Mouse (Mus musculus): ENCODE measurements around the gene Epb41.

The Epb41 gene

DNA sequence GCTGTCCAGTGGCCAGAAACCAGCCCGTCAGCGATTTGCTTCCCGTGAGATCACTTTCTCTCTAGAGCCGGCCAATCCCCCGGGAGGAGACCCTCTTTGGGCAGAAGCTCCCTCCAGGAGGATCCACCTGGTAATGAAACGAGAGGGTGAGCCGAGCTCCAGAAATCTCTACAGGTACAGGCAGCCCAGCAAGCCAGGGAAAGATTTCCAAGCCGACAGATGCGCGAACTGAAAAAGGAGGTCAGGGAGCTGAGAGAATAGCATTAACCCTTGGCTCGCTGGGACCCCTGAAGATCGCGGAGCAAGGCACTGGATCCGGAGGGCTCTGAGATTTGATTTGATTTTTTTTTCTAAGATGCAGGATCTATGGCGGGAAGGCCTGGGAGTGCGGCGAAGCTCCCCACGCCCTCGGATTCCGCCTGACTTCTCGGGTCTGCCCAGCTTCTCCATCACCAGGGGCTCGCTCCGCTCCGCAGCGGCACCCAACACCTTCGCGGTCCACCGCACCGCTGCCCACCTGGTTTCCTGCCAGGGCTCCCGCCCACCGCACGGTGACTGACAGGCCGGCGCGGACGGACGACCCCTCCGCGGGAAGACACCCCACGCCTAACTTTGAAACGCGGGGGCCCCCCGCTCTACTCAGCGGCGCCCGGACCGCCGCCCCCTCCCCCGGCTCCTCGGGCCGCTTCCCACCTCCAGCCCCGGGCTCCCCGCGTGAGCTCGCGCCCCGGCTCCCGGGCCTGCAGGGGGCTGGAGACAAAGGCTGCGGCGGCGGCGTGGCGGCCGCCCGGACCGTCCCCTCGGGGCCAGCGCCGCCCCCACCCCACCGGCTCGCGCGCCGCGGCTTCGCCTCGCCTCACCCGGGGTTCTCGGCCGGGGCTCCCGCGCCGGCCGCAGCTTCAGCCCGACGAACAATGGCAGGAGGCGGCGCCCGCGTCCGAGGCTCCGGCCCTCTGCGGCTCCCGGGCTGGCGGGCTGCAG is 26.8 kb downstream of the Epb41 start:
- no peak for DNase-seq (ENCODE audit: extremely low read depth, low read depth, low spot score)

DNA sequence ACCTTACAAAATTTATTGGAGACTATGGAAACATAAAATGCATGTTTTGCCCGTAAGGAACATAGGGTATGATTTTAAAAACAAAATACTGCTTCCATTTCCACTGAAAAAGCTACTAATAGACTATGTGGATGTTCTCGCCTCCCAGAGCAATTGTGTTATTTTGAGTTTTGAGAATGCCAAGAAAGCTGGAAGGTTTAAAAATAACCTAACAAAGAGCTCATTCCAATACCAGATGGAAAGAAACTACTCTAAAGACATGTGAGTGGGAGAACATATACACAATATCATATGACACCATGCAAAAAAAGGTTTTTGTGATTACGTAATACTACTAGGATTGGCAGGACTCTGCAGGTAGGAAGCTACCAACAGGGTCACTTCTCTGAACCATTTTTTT is 31.4 kb downstream of the Epb41 start:
- no peak for DNase-seq (ENCODE audit: extremely low read depth, low read depth, low spot score)

DNA sequence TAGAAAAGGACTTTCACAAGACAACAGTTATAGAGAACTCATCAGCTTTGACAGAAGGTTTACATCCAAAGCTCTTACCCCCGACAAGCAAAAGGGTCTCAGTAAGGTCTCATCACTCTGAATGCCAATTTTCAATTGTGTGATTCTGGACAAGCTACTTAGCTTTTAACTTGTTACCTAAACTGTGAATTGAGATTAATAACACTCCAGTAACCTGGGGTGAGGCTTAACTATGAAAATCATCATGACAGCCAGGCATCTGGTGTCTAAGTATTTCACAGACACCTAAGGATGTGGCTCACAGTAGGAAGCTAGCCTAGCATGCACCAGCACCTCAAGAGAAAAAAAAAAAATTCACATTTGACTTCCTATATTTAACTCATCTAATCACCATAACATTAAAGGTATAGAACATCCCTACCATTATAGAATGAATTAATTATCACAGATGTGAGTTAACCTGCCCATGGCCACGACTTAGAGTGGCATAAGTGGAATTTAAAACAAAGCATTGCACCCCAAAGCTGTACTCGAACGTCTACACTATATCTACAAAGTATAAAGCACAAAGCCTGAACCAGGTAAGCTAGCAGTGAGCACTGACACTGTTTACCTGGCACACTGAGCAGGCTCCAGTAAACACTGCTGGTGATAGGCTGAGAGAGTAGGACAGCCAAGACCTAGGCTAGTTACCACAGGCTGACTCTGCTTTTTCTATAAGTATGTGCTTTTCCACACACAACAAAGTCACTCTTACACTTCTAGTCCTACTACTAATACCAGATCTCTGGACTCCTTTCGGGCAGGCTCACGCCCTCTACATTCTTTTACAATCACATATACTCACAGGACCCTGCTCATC is 33.4 kb downstream of the Epb41 start:
- DNase-seq (ENCODE audit: extremely low read depth, low read depth, low spot score): no peak

DNA sequence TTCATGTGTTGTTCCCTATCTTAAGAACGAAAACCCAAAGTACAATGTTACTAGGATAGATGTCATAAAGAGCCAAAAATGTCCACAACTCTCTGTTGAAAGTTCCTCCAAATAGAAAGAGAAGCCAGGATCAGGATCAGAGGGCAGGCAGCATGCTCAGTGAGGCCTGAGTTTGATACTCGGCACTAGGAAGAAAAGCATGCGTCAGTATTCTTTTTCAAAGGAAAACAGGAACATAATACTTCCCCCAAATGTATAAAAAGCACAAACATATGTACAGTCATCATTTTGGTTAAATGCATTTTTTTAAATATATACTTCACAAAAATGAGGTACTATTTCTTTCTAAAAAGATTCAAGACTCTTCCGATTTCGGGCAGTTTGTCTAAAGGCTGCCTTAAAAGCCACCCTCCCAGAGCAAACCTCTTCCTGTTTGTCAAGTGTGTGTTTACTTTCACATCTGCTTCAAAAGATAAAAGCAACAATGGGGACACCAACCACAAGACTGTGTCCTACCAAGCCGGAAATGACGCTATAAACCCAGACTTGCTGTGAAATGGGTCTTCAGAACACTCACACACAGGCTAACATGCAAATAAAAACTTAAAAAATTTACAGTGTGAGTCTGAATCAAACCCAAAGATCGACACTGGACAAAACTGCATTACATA is 35.0 kb downstream of the Epb41 start:
- DNase-seq (ENCODE audit: extremely low read depth, low read depth, low spot score): no peak

DNA sequence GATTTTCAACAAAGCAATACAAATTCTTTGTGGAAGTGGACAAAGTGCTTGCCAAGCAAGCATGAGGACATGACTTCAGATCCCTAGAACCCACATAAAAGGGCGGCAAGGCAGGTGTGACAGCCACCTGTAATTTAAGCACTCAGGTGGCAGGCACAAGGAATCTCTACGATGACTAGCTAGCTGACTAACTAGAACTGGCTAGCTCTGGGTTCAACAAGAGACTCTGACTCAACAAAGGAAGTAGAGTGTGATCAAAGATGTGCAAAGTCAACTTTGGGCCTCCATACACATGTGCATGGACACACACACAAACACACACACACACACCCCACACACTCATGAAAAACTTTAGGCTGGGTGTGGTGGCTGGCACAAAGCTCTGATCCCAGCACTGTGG is 35.6 kb downstream of the Epb41 start:
- DNase-seq (ENCODE audit: extremely low read depth, low read depth, low spot score): no peak

DNA sequence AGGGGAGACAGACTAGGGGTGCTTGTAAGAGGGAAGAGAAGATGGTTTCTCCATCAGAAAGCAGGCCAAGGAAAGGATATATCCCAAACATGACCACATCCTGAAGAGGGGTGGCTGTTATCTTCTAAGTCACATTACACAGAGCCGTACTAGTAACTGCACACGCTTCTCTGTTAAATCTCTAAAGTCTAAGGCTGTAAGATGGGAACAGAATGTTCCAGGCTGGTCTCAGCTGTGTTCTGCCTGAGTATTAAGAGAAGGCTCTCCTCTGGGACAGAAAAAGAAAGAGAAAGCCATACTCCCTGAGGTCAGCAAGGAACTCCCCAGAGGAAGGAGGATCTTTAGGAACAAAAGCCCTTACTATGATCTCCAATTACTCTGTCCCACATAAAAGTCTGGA is 36.3 kb downstream of the Epb41 start:
- no peak for DNase-seq (ENCODE audit: extremely low read depth, low read depth, low spot score)

DNA sequence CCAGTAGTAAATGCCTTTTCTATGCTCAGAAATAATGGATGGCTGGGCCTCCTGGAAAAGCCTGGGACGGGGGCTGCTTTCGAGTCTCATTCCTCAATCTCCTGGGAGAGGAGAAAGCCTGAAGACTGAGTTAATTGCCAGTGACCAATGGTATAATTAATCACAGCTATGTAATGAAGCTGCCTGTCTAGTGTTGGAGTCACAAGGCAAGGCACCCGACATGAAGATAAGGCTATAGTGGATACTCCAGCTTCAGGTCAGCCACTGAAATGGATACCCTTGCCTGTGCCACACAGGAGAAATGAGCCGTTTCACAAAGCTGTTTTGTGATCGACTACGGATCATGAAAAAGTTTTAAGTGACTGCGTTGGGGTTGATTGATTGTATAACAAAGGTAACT is 37.1 kb downstream of the Epb41 start:
- no peak for DNase-seq (ENCODE audit: extremely low read depth, low read depth, low spot score)

DNA sequence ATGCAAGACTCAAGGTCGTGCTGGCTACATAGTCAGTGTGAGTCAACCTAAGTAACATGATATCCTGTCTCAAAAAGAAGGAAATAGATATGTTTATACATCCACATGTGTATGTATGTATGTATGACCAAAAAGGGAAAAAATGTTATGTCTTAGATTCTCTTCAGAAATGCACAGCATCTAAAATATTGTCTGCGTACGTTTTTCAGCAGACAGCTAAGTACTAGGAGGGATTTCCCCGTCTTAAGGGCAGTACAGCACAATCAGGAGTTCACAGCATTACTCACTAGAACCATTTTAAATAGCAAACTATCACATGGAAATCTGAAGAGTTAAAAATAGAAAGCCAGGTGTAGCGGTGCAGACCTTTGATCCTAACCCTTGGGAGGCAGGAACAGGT is 38.0 kb downstream of the Epb41 start:
- DNase-seq (ENCODE audit: extremely low read depth, low read depth, low spot score): no peak

DNA sequence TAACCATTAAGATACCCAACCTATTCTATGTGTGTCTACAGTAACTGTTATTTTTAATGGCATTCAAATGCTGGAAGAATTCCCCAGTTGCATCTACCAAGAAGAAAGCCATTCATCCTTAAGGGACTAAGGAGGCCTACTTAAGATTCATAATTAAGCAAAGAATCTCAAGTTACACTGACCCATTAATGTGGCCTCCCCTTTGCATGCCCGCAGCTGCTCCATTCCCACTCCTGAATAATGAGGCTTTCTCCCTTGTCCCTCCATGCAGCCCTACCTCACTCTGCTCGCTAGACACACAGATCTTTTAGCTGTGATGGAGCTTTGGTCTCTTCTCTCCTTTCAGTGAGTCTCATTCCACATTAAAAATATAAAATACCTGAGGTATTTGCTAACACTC is 40.9 kb downstream of the Epb41 start:
- DNase-seq (ENCODE audit: extremely low read depth, low read depth, low spot score): no peak

DNA sequence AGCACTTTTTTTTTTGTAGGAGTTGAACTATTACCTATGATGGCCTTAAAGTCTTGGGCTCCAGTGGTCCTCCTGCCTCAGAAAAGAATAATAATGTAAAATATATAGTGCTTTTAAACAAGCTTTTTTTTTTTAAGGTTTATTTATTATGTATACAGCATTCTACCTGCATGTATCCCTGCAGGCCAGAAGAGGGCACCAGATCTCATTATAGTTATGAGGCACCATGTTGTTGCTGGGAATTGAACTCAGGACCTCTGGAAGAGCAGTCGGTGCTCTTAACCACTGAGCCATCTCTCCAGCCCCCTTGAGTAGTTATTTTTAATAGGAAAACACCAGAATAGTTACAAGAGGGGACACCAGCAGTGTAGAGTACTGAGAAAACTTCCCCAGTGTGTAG is 41.9 kb downstream of the Epb41 start:
- no peak for DNase-seq (ENCODE audit: extremely low read depth, low read depth, low spot score)

DNA sequence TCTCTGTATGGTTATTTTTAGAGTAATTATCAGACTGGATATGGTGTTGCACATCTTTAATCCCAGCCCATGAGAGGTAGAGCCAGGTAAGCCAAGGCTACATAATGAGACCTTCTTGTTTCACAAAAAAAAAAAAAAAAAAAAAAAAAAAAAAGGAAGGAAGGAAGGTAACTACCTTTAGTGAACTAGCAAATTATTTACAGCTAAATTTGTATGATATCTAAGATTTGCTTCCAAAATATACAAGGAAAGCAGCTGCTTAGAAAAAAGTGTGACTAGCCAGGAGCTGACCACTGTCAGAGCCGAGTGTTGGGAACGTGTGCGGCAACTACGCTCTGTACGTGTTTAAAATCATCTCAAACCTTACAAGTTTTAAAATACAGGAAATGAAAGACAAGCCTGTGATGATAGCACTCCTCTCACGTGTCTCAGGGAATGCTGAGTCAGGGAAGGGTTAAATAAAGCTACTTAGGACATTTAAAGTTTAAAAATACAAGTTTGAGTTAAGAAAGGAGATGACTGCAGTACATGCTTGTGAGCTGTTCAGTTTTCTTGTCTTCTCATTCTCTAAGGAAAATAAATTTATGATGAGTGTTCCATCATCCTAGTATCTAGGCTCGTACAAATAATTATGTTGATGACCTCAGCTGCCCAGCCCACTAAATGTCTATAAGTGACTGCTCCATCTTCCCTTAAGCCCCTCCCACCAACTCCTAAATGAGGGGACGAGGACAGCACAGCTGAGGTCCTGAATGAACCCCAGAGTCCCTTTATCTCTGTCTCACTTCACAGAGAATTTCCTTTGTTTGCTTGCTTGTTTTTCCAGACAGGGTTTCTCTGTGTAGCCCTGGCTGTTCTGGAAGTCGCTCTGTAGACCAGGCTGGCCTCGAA is 45.0 kb downstream of the Epb41 start:
- DNase-seq (ENCODE audit: extremely low read depth, low read depth, low spot score): no peak

DNA sequence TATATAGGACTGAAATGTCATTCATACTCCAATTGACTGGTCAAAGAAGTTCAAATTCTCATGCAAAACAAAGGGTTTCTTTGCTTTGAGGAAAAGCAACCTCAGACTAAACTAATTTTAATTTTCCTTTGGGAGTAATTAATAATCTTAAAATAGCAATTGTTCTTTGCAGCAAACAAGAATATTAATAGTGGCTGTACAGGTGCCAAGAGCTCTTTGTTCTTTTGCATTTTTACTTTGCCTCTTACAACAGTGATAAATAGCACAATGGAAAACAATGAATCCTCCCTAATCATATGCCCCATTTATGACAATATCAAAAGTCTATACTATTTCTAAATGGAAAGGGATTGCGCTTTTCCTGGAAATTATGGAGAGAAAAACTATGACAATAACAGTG is 47.3 kb downstream of the Epb41 start:
- no peak for DNase-seq (ENCODE audit: extremely low read depth, low read depth, low spot score)

DNA sequence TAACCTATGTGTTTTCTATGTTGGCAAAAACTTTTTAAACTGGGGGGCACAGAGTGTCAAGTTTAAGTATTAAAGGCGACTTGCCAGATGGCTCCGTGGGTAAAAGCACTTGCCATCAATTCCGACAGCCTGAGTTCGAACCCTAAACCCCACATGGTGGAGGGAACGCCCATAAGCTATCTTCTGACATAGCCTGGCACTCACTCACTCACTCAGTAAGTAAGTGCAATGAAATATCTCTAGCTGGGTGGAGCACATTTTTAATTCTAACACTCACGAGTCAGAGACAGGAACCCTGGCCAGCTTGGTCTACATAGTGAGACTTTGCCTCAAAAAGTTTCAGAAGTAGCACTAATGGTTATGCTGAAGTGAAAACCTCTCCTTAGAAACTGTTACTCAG is 48.0 kb downstream of the Epb41 start:
- DNase-seq (ENCODE audit: extremely low read depth, low read depth, low spot score): no peak

DNA sequence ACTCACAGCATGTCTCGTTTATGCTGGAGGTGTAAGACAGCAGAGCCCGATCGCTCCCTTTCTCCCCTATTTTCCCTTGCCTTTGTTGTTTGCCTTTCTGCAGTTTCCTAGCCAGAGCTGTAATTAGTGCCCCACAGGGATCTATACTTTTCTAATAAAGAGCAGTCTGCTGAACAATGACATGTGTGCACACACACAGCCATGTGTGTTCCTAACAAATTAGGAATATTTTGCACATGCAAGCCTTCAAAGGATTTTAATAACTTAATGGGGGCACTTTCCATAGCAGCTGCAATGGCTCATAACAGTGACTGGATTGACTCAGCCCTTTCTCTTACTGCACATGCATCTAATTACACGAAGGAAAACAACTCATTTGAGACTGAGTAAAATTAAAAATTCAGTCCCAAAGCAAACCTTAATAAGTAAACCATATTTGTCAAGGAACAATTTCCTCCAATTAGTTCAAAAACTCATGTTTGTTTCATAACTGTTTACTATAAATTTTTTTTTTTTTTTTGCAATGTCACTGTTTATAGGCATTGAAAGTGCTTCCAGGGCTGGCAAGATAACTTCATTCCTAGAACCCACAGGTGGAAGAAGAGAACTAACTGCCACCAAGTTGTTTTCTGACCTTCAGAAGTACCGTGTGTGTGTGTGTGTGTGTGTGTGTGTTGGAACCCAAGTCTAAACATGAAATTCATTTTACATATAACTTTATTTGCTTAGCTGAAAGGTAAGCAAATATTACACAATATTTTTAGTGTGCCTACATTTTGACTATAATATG is 49.2 kb downstream of the Epb41 start:
- DNase-seq (ENCODE audit: extremely low read depth, low read depth, low spot score): no peak

DNA sequence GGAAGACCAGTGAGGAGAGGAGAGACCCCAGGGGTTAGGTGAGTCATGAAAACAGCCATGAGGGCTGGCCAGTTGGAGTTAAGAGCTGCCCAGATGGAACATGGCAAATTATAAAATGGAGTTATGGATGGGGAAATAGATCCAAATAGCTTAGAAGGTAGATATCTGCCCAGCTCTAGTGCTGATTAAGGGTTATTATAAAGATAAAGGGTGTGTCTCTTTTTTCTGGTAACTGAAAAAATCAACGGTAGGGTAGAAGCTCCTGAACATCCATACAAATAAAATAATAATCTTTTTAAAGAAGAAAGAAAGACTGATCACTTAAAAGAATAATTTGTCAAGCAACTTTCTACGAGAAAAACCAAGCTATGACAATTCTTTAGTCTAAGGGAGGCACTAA is 49.9 kb downstream of the Epb41 start:
- no peak for DNase-seq (ENCODE audit: extremely low read depth, low read depth, low spot score)

DNA sequence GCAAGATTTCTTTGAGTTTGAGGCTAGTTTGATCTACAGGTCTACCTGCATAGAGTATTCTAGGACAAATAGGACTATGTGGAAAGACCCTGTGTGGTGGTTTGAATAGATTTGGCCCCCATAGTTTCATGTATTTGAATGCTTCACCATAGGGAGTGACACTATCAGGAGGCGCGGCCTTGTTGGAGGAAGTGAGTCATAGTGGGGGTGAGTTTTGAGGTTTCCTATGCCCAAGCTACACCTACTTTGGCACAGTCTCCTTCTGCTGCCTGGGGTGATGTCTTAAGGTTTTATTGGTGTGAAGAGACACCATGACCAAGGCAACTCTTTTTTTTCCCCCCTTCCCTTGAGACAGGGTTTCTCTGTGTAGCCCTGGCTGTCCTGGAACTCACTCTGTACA is 51.3 kb downstream of the Epb41 start:
- DNase-seq (ENCODE audit: extremely low read depth, low read depth, low spot score): no peak

DNA sequence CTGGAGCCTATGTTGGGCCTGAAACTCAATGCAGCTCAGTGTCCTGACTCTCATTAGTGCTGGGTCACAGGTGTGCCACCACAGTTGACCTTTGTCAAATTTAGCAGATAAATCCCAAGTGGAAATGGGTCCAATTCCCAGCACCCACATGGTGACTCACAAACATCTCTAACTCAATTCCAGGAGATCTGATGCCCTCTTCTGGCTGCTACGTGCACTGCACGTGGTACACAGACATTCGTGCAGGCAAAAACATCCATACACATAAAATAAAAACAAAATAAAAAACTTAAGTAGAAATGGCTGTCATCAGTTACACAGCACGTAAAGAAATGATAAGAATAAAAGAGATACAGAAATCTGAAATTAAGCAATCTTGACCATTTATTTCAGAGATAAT is 52.5 kb downstream of the Epb41 start:
- DNase-seq (ENCODE audit: extremely low read depth, low read depth, low spot score): no peak

DNA sequence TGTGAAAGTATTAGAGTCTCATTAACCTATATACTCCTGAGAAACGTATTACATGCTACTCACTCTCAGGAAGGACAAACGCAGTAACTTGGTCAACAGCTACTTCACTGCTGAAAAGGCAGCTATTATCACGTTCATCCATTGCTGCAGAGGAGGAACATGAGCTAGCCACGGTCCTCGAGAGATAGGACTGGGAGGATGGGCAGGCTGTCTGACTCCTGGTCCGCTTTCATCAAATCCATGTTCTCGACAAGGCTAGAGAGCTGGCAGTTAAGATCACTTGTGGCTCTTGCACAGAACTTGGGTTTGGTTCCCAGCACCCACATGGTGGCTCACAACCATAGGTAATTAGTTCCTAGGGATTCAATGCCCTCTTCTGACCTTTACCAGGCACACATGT is 53.2 kb downstream of the Epb41 start:
- no peak for DNase-seq (ENCODE audit: extremely low read depth, low read depth, low spot score)

DNA sequence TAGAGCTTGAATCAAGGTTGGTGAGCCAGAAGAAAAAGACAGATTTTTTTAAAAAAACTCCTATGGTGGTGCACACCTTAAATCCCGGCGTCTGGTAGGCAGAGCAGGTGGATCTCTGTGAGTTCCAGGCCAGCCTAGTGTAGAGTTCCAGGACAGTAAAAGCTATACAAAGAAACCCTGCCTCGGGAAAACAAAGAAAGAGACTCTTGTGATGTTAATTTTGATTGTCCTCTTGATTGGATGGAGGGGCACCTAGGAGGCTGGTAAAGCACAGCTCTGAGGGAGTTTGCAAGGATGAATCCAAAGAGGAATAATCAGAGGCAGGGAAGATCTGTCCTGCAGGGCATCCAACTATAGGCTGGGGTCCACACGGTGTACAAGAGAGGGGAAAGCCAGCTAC is 56.6 kb downstream of the Epb41 start:
- DNase-seq (ENCODE audit: extremely low read depth, low read depth, low spot score): no peak

DNA sequence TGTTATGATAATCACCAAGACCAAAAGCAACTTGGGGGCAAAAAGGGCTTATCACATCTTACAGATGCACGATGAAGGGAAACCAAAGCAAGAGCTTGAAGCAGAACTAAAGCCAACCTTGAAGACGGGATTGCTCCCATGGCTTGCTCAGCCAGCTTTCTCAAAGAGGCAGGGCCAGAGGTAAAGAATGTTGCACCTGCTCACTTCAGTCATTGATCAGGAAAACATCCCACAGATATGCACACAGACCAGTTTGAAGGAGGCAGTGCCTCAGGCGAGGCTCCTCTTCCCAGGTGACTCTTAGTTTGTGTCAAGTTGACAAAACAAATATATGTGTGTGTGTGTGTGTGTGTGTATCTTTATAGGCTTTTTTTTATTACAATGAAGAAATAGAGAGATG is 59.7 kb downstream of the Epb41 start:
- peak; percentile 10 for DNase-seq (ENCODE audit: extremely low read depth, low read depth, low spot score)

Data from fat pad, adult 2 months (tissue).